Mouse (Mus musculus) kidney, embryonic 16.5 days (tissue): ENCODE measurements around the gene Mapkapk2. TPM values are rescaled to one million over a fixed set of nuclear protein-coding genes. Genes with fewer than 3 reads are reported as not detected.
A peak's percentile ranks its signal among the peaks of the same experiment; 100 is the strongest.

Source experiments
- ATAC-seq: fragments of 200-750 bp; cut with Nextera tagmentation; 2 replicates; pipeline ENCODE4 v1.8.0; 2017; ENCODE audit warnings: moderate TSS enrichment; ENCODE audit not compliant: low FRiP score, low TSS enrichment
- H3K27ac ChIP-seq: fragments of 300-500 bp; sonication (generic); 2 replicates; pipeline ENCODE4 v1.5.1; 2014; ENCODE audit warnings: low read length
- H3K27me3 ChIP-seq: fragments of 300-500 bp; sonication (generic); 2 replicates; pipeline ENCODE4 v1.6.1; 2014; ENCODE audit warnings: low read length, control low read depth, mixed read lengths; ENCODE audit not compliant: insufficient read depth
- H3K36me3 ChIP-seq: fragments of 300-500 bp; sonication (generic); 2 replicates; pipeline ENCODE4 v1.6.1; 2014; ENCODE audit warnings: low read length, control low read depth, mixed read lengths; ENCODE audit not compliant: insufficient read depth
- H3K4me1 ChIP-seq: fragments of 300-500 bp; sonication (generic); 2 replicates; pipeline ENCODE4 v1.6.1; 2014; ENCODE audit warnings: low read length, control low read depth, mixed read lengths; ENCODE audit not compliant: insufficient read depth
- H3K4me2 ChIP-seq: fragments of 300-500 bp; sonication (generic); replicated peaks from 2 replicates; pipeline ENCODE4 v1.6.1; 2014; ENCODE audit warnings: low read depth, low read length
- H3K4me3 ChIP-seq: fragments of 300-500 bp; sonication (generic); 2 replicates; pipeline ENCODE4 v1.5.1; 2014; ENCODE audit warnings: mild to moderate bottlenecking, low read length
- H3K9ac ChIP-seq: fragments of 300-500 bp; sonication (generic); replicated peaks from 2 replicates; pipeline ENCODE4 v1.6.1; 2014; ENCODE audit warnings: low read length
- H3K9me3 ChIP-seq: fragments of 300-500 bp; sonication (generic); 2 replicates; pipeline ENCODE4 v1.6.1; 2016; ENCODE audit warnings: low read length, control low read depth
- WGBS: fragments of 180-500 bp; shearing (Covaris S2); extraction: QIAGEN DNeasy Blood & Tissue Kit; methylation state at CpG from one replicate; pipeline ENCODE4 v1.1.7; 2014; 5-methylcytosine and 5-hydroxymethylcytosine counted together
- polyA plus RNA-seq: library from polyadenylated mRNA; unstranded; fragments of >200 nt; fragmentation: Nextera tagmentation; extraction: Ambion mirVana; gene quantifications from 2 replicates; pipeline ENCODE4 v1.2.1, GENCODE M21; 2015

Mapkapk2 gene
- polyA plus RNA-seq, 1 experiment from 2014 or later, result 43.9 TPM

DNA sequence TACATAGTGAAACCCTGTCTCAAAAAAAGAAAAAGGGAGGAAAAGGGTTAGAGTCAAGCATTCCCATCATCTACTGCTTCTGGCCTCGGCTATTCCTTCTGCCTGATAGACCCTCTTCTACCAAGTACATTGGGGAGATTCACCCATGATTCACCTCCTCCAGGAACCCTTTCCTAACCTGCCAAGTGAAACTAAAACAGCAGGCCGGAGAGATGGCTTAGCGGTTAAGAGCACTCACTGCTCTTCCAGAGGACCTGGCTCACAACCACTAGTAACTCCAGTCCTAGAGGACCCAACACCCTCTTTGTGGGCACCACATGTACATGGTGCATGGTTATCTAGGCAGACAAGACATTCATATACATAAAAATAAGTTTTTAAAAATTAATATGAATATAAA, 12.4 kb downstream of the Mapkapk2 start:
- H3K9me3 ChIP-seq, result no peaks in the 10 kb centered on the region
- H3K4me3 ChIP-seq, result no peak overlapping the region
- H3K4me2 ChIP-seq, result no peak overlapping the region
- H3K4me1 ChIP-seq, result peaks cover 91% of the 10 kb centered on the region
- H3K27ac ChIP-seq, result no peak overlapping the region
- ATAC-seq, result no peak
- H3K9ac ChIP-seq, result no peak overlapping the region
- 79% methylated on average over 3 of the region's 3 CpGs for WGBS
- no peaks in the 10 kb centered on the region for H3K36me3 ChIP-seq
- no peaks in the 10 kb centered on the region for H3K27me3 ChIP-seq

DNA sequence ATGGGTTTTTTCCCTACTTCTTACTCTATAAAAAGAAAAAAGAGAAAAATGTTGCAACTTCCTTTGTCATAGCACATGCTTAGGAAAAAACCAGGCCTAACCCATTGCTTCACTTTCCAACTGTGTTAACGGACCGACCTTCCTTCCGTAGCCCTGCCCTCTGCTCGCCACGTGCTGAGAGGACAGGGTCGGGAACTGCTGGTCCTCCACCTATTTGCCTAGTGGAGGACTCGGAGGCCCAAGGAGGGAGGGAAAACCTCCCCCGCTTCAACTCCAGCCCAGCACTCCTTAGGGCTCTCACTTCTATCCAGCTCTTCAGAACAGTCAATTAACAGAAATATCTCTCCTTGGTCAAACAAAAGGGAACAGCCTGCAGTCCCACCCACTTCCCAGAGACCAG, 13.3 kb downstream of the Mapkapk2 start:
- Histone ChIP-seq H3K36me3 (no peaks in the 10 kb centered on the region), H3K27ac (peak overlapping the region; percentile 94), H3K9ac (no peak overlapping the region), H3K4me3 (no peak overlapping the region), H3K27me3 (no peaks in the 10 kb centered on the region), H3K4me2 (peak overlapping the region; percentile 15; the same call in 1 of the 2 replicates), H3K4me1 (peaks cover 87% of the 10 kb centered on the region), H3K9me3 (no peaks in the 10 kb centered on the region)
- WGBS, result 20% methylated on average over 8 of the region's 8 CpGs
- ATAC-seq, result 0 out of 2 replicates have a peak, but pooled peaks have one; percentile 37

DNA sequence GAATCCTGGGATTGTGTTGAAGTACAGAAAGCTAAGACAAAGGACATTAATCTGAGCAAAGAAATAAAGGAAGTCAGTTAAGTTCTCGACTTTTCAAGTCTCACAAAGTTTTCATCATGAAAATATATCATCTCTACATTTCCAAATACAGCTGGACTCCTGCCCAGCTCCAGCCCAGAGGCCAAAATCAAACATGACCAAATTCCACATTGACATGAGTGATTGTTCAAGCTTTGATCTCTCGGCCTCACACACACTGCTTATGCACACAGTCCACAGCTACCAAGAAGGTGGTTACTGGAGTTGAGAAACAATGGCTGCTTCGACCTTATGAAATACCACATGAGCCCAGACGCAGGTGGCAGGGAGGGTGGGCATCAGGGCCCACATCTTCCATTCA, 14.0 kb downstream of the Mapkapk2 start:
- 16% methylated on average over 4 of the region's 4 CpGs for WGBS
- Histone ChIP-seq H3K4me3 (no peak overlapping the region), H3K4me2 (peak overlapping the region; percentile 15; the same call in 1 of the 2 replicates), H3K9me3 (no peaks in the 10 kb centered on the region), H3K27ac (peak overlapping the region; percentile 94), H3K36me3 (no peaks in the 10 kb centered on the region), H3K27me3 (no peaks in the 10 kb centered on the region), H3K4me1 (peaks cover 87% of the 10 kb centered on the region), H3K9ac (no peak overlapping the region)
- ATAC-seq, result peak; percentile 81

DNA sequence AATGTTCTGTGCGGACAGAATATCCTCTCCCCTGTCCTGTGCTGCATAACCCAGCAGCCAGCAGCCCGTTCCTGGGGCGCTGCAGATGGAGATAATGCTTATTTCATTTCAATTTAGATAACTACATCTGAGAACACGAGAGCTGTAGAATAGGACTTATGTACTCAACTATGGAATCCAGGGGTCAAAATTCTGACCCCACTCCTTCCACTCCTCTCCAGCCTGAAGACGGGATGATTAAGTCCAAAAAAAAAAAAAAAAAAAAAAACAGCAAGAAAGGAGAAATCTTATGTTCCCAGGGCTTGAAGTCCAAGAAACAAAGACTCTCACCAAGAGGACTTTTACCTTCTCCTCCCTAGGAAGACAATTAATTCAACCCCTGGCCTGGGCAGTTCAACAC, 14.5 kb downstream of the Mapkapk2 start:
- H3K4me3 ChIP-seq, result no peak overlapping the region
- 0 out of 2 replicates have a peak overlapping the region, but pooled peaks have one; percentile 5 for H3K4me2 ChIP-seq
- no peak overlapping the region for H3K9ac ChIP-seq
- 39% methylated on average over 5 of the region's 5 CpGs for WGBS
- no peak for ATAC-seq
- no peaks in the 10 kb centered on the region for H3K27me3 ChIP-seq
- H3K27ac ChIP-seq, result peak overlapping the region; percentile 94
- H3K4me1 ChIP-seq, result peaks cover 83% of the 10 kb centered on the region
- no peaks in the 10 kb centered on the region for H3K36me3 ChIP-seq
- H3K9me3 ChIP-seq, result no peaks in the 10 kb centered on the region

DNA sequence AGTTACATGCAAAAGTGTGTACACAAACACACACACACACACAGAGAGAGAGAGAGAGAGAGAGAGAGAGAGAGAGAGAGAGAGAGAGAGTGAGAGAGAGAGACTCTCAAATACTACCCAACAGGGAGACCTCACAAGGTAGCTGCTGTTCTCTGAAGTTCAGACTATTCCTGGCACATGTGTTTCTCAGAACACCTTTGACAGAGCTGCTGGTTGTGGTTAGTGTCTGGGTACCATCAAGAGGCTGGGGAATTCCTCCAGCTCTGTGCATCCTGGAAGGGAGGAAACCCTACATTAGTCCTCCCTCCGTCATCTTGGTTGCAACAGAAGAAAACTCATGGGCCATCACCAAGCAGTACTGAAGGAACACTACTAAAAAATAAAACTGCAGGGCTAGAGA, 16.9 kb downstream of the Mapkapk2 start:
- Histone ChIP-seq H3K4me1 (peaks cover 68% of the 10 kb centered on the region), H3K27ac (no peak overlapping the region), H3K9me3 (no peaks in the 10 kb centered on the region), H3K27me3 (no peaks in the 10 kb centered on the region), H3K4me2 (no peak overlapping the region), H3K9ac (no peak overlapping the region), H3K36me3 (no peaks in the 10 kb centered on the region), H3K4me3 (no peak overlapping the region)
- no peak for ATAC-seq
- WGBS, result 96% methylated on average over 1 of the region's 1 CpGs

DNA sequence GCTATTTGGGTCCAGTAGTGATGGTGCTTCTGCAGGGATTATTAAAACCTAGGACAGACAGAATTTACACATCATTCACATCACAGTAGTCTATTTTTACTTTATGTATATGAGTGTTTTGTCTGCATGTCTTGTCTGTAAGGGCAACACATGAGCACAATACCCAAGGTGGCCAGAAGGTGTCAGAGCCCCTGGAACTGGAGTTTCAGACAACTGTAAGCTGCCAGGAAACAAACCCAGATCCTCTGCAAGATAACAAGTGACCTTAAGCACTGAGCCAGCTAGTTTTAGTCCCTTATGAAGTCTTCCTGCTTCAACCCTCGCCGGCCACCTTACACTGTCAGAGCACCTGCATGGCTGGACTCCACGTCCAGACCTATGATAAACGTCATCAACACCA, 17.9 kb downstream of the Mapkapk2 start:
- 63% methylated on average over 4 of the region's 4 CpGs for WGBS

DNA sequence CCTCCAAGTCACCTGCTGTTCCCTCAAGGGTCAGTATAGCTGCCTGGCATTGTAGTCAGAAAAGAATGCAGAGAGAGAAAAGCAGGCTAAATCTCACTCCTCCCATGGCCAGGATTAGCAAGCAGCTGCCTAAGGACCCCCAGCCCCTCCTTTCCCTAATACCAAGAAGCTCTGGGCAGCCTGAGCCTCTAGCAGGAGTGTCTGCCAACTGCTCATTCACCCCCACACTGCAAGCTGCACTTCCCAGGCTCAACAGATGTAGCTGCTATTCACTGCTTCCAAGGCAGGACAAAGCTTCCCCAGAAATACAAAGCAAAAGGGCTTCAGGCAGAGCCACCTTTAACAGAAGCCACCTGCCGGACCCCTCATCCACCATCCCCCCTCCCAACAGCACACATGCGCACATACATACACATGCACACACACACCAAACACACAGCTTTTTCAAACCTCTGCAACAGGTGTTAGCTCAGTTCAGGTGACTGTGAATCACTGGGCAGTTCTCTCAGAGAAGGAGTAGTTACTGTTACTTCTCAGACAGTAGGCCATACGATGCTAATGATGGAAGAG, 18.8 kb downstream of the Mapkapk2 start:
- H3K4me3 ChIP-seq, result no peak overlapping the region
- H3K4me1 ChIP-seq, result peaks cover 72% of the 10 kb centered on the region
- WGBS, result 63% methylated on average over 3 of the region's 3 CpGs
- H3K27ac ChIP-seq, result no peak overlapping the region
- no peak for ATAC-seq
- H3K9ac ChIP-seq, result no peak overlapping the region
- no peaks in the 10 kb centered on the region for H3K27me3 ChIP-seq
- no peaks in the 10 kb centered on the region for H3K9me3 ChIP-seq
- H3K4me2 ChIP-seq, result no peak overlapping the region
- H3K36me3 ChIP-seq, result no peaks in the 10 kb centered on the region

More for the DNA sequence above, 17.9 kb downstream of the Mapkapk2 start:
- no peak overlapping the region for H3K4me2 ChIP-seq
- peaks cover 72% of the 10 kb centered on the region for H3K4me1 ChIP-seq
- ATAC-seq, result no peak
- H3K4me3 ChIP-seq, result no peak overlapping the region
- H3K27ac ChIP-seq, result no peak overlapping the region
- no peak overlapping the region for H3K9ac ChIP-seq
- H3K27me3 ChIP-seq, result no peaks in the 10 kb centered on the region
- no peaks in the 10 kb centered on the region for H3K36me3 ChIP-seq
- H3K9me3 ChIP-seq, result no peaks in the 10 kb centered on the region

GRCm38 (mm10) chr1:131075098-131075791, 22.4 kb downstream of the Mapkapk2 start:
- Histone ChIP-seq H3K4me1 (peaks cover 49% of the 10 kb centered on the region), H3K4me3 (no peak overlapping the region), H3K27ac (no peak overlapping the region), H3K9ac (no peak overlapping the region), H3K27me3 (no peaks in the 10 kb centered on the region), H3K36me3 (no peaks in the 10 kb centered on the region; the same call in 1 of the 2 replicates), H3K9me3 (no peaks in the 10 kb centered on the region), H3K4me2 (no peak overlapping the region)
- no peak for ATAC-seq
- WGBS, result 72% methylated on average over 7 of the region's 7 CpGs

DNA sequence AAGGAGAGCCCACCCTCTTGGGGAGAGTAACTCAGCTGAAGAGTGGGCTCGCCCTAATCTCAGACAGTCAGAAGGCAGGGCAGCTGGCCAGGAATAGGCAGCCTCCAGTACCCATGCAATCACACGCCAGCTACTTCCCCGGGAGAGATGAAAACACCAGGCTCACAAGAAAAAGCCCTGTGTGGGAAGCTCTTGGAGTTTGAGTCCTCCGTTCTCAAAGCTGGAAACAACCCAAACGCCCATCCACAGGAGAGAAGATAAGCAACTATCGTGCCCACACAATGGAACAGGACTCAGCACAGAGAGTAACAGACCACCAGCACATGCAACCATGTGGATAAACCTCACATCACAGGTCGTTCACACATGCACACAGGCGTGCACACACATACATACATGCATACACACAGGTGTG, 23.1 kb downstream of the Mapkapk2 start:
- H3K27me3 ChIP-seq, result no peaks in the 10 kb centered on the region
- H3K9ac ChIP-seq, result no peak overlapping the region
- H3K36me3 ChIP-seq, result no peaks in the 10 kb centered on the region; the same call in 1 of the 2 replicates
- H3K4me1 ChIP-seq, result peaks cover 45% of the 10 kb centered on the region
- 76% methylated on average over 8 of the region's 8 CpGs for WGBS
- H3K4me3 ChIP-seq, result no peak overlapping the region
- no peak overlapping the region for H3K27ac ChIP-seq
- H3K4me2 ChIP-seq, result no peak overlapping the region
- H3K9me3 ChIP-seq, result no peaks in the 10 kb centered on the region
- no peak for ATAC-seq

DNA sequence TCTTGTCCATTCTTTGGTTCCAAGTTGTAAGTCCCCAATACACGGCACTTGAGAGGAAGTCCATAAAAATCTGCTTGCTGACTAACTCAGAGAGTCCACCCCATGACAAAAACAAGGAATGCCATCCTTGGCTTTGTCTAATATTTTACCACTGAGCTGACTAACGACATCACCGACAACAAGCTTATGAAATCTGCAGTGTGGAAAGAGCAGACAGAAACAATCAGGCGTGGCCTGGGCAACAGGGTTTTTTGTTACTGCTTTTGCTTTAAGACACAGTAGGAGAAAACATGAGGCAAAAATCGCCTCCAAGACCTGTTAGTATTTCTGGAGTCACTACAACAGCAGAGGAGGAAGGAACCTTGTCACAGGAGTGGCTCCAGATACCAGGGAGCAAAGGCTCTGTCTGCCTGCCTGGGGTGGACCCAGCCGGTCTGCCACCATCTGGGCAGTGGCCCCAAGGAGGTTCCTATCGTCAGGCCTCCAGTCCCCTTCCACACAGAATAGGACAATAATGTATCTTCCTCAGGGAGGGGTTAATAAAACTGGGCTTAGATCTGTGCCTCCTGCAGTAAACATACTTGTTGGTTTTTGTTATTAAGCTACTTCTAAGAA, 25.1 kb downstream of the Mapkapk2 start:
- Histone ChIP-seq H3K27ac (no peak overlapping the region), H3K9ac (no peak overlapping the region), H3K4me1 (peaks cover 38% of the 10 kb centered on the region), H3K4me3 (no peak overlapping the region), H3K9me3 (no peaks in the 10 kb centered on the region), H3K4me2 (no peak overlapping the region), H3K36me3 (no peaks in the 10 kb centered on the region; the same call in 1 of the 2 replicates), H3K27me3 (no peaks in the 10 kb centered on the region)
- ATAC-seq, result no peak
- 84% methylated on average over 7 of the region's 7 CpGs for WGBS
